Mouse (Mus musculus) adipose tissue, adult 10 weeks (tissue): ENCODE data around the gene Trmt13. TPM values are rescaled to one million over a fixed set of nuclear protein-coding genes. Genes with fewer than 3 reads are reported as not detected.

ENCODE experiments used
- polyA plus RNA-seq: library from polyadenylated mRNA; stranded (reverse); fragments of 350-450 nt; fragmentation: Illumina TruSeq; extraction: RNeasy Lipid Tissue Mini Kit (QIAGEN cat#74804); gene quantifications from one replicate; pipeline ENCODE4 v1.2.3, GENCODE M21; 2014; ENCODE audit warnings: low read depth, low replicate concordance

Gene Trmt13
- 11.1 TPM for polyA plus RNA-seq

GRCm38 (mm10) chr3:116614295-116614892 lies at the start of gene Trmt13:
Gene Trmt13 (minus strand): TSS chr3:116614587.

GRCm38 (mm10) chr3:116662463-116662863 lies 48.1 kb upstream of the Trmt13 start, which contains the start of gene Mfsd14a:
Gene Mfsd14a (minus strand): TSS chr3:116662677.

GRCm38 (mm10) chr3:116594728-116595602 lies 19.4 kb downstream of the Trmt13 start, which contains the start of gene Sass6:
Gene Sass6 (plus strand): TSS chr3:116594982.

GRCm38 (mm10) chr3:116562408-116563094 lies 51.8 kb downstream of the Trmt13 start, which contains the start of gene Lrrc39:
Gene Lrrc39 (plus strand): TSS chr3:116562973.

Other genes with a start within 250 kb of the Trmt13 start
- 6.5 TPM for gene Cdc14a, start 190.6 kb downstream of the Trmt13 start, polyA plus RNA-seq
- 27.9 TPM for gene Rtca, start 106.4 kb downstream of the Trmt13 start, polyA plus RNA-seq
- 38.2 TPM for gene Dbt, start 101.5 kb downstream of the Trmt13 start, polyA plus RNA-seq
- gene Lrrc39, start 51.6 kb downstream of the Trmt13 start, polyA plus RNA-seq, result 5.9 TPM
- 3.0 TPM for gene Sass6, start 19.6 kb downstream of the Trmt13 start, polyA plus RNA-seq
- gene Mfsd14a, start 48.1 kb upstream of the Trmt13 start, polyA plus RNA-seq, result 45.5 TPM
- gene Gm43191, start 66.7 kb upstream of the Trmt13 start, polyA plus RNA-seq, result not detected
- gene Slc35a3, start 98.2 kb upstream of the Trmt13 start, polyA plus RNA-seq, result 22.3 TPM
- 10.8 TPM for gene Agl, start 193.6 kb upstream of the Trmt13 start, polyA plus RNA-seq
- gene Frrs1, start 244.9 kb upstream of the Trmt13 start, polyA plus RNA-seq, result 7.8 TPM